Mouse (Mus musculus) E14TG2a.4 (cell line): Measurements from ENCODE around the gene Wwc2.

Experiments
- CTCF ChIP-seq: conservative IDR thresholded peaks from 2 replicates; pipeline ENCODE4 v1.5.1; 2014; ENCODE audit warnings: low read length
- NANOG ChIP-seq: IDR thresholded peaks from 2 replicates; pipeline ENCODE4 v1.6.1; 2014; ENCODE audit warnings: borderline replicate concordance, low read length, mixed read lengths
- POU5F1 ChIP-seq: IDR thresholded peaks from 2 replicates; pipeline ENCODE4 v1.6.1; 2014; ENCODE audit warnings: low read length, borderline replicate concordance

DNA sequence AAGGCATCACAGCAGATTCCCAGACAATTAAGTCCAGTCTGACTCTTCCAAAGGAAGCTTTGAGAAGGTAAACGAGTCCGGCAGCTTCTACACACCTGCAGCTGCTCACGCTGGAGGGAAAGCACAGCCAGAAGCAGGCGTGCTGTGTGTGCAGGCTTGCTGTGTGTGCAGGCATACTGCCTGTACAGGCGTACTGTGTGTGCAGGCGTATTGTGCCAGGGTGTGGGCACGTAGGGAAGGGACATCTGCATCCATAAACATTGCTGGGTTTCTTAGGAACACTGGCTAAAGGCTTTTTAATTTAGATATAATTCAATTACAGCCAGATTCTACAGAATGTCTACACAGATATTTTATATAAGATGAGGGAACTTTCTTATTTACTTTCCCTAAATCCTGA lies 59.4 kb downstream of the Wwc2 start:
- no peak for TF ChIP-seq CTCF
- no peak for TF ChIP-seq POU5F1
- TF ChIP-seq NANOG, result no peak
